Mouse (Mus musculus) hindlimb bud, embryonic 11.5 days (tissue): ENCODE results near the gene Tsc2.
"Not testable (repeated sequence)": the region's sequence is repeated elsewhere in the genome, so short reads cannot be mapped to it uniquely, and the experiment has no call there.

Source experiments
- DNase-seq: peaks from one replicate; pipeline ENCODE4 v3.0.0-alpha.2; 2012; ENCODE audit warnings: low read depth, low spot score; ENCODE audit errors: extremely low spot score

Tsc2 gene

GRCm38 (mm10) chr17:24632167-24632812 is at the start of gene Tsc2, which contains the start of gene Nthl1:
Tsc2 (minus strand) TSS chr17:24632630.
Nthl1 (plus strand) TSS chr17:24632680.
- DNase-seq, result peak; percentile 70

GRCm38 (mm10) chr17:24677500-24678080 is 45.2 kb upstream of the Tsc2 start:
- DNase-seq, result no peak

- DNase-seq, result no peak
Observed at GRCm38 (mm10) chr17:24676877-24677276, 44.4 kb upstream of the Tsc2 start.

GRCm38 (mm10) chr17:24676187-24676586 is 43.8 kb upstream of the Tsc2 start:
- peak; percentile 54 for DNase-seq

GRCm38 (mm10) chr17:24674277-24674676 is 41.8 kb upstream of the Tsc2 start:
- no peak for DNase-seq

- no peak for DNase-seq
Observed at GRCm38 (mm10) chr17:24672141-24672540, 39.7 kb upstream of the Tsc2 start.

GRCm38 (mm10) chr17:24671346-24671745 is 38.9 kb upstream of the Tsc2 start:
- no peak for DNase-seq

GRCm38 (mm10) chr17:24670246-24670844 is 37.9 kb upstream of the Tsc2 start:
- DNase-seq, result no peak

GRCm38 (mm10) chr17:24669545-24670245 is 37.3 kb upstream of the Tsc2 start, which contains the start of gene Zfp598:
Zfp598 (plus strand) TSS chr17:24669687.
- DNase-seq, result peak; percentile 56

GRCm38 (mm10) chr17:24669214-24669544 is 36.7 kb upstream of the Tsc2 start:
- not testable (repeated sequence) for DNase-seq

- DNase-seq, result no peak
Observed at GRCm38 (mm10) chr17:24667416-24667815, 35.0 kb upstream of the Tsc2 start.

GRCm38 (mm10) chr17:24667011-24667410 is 34.6 kb upstream of the Tsc2 start:
- not testable (repeated sequence) for DNase-seq

GRCm38 (mm10) chr17:24658017-24658758 is 25.8 kb upstream of the Tsc2 start, which contains the start of gene Npw:
Npw (minus strand) TSS chr17:24658457.
- no peak for DNase-seq

GRCm38 (mm10) chr17:24654969-24655368 is 22.5 kb upstream of the Tsc2 start:
- DNase-seq, result no peak

GRCm38 (mm10) chr17:24653967-24654710 is 21.7 kb upstream of the Tsc2 start:
- DNase-seq, result no peak

GRCm38 (mm10) chr17:24651835-24652234 is 19.4 kb upstream of the Tsc2 start:
- DNase-seq, result no peak

GRCm38 (mm10) chr17:24650766-24651165 is 18.3 kb upstream of the Tsc2 start:
- DNase-seq, result no peak

GRCm38 (mm10) chr17:24650070-24650616 is 17.7 kb upstream of the Tsc2 start, which contains the start of gene Slc9a3r2:
Slc9a3r2 (minus strand) TSS chr17:24650327.
- DNase-seq, result no peak

- DNase-seq, result no peak
Observed at GRCm38 (mm10) chr17:24649581-24650069, 17.2 kb upstream of the Tsc2 start.
